Mouse (Mus musculus) liver, adult 2 months (tissue): ENCODE results near the gene Grin1.

ENCODE experiments used
- CTCF ChIP-seq: fragments of 200-500 bp; IDR thresholded peaks from 2 replicates; pipeline ENCODE4 v1.5.1; 2011; ENCODE audit warnings: low read depth, low read length, control low read depth
- POLR2A ChIP-seq: fragments of 200-500 bp; IDR thresholded peaks from 2 replicates; pipeline ENCODE4 v1.6.1; 2011; ENCODE audit warnings: low read length, control low read depth; ENCODE audit not compliant: insufficient read depth; ENCODE audit errors: extremely low read depth

DNA sequence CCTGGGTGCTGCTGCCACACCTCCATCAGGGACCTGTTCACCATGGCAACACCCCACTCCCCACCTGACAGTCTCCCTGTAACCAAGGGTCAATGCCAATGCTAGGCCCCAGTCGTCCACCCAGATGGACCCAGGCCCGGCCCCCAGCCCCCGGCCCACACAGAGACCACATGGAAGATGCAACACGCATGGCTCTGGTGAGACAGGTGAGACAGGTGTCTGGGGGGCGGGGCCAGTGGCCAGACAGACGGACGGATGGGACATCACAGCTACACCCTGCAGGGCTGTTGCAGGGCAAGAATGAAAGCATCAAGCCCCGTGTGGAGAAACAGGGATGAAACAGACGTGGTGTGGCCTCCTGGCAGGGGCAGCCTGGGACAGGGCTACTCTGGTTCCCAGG, 25.3 kb downstream of the Grin1 start:
- TF ChIP-seq CTCF (no peak), POLR2A (no peak)
